In the genomic region with DNA sequence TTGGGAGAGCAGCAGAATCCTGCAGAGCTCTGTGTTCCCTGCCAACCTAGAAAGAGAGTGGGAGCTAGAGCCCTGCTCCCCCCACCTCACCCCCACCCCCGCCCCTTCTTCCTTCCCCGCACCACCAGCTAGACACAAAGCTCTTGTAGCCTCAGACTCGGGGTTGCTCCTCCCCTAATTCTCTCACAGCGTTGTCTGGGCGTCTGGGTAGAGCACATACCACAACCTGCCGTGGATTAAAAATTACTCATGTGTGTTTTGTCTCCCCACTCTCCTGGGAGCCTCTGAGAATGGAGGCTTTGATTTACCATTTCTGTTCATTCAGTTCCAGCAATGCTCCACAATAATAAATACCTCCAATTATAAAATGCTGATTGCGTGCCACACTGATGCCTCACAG, we compare ENCODE assay signal across 12 mouse cellular contexts.
DNase-seq lines count a peak whose midpoint lies in the region; ATAC-seq lines count a peak whose summit lies in the region.
"Had no signal": no experiment of that assay in that cellular context is flagged by ENCODE, and none has a peak within 500 bp of the region (broad histone marks: within the 10 kb centered on the region; RNA-seq: fewer than 3 reads in every experiment).

No protein-coding gene starts in this region.

- no peak overlapping the region for H3K4me2 ChIP-seq in forebrain, embryonic 12.5 days
- H3K4me2 ChIP-seq in limb, embryonic 11.5 days (ENCODE audit: low read depth, severe bottlenecking), result no peak overlapping the region
- H3K4me2 ChIP-seq in neural tube, embryonic 14.5 days (ENCODE audit: low read depth, low read length), result no peak overlapping the region

- H3K9me3 ChIP-seq in forebrain, embryonic 12.5 days, result no peaks in the 10 kb centered on the region
- H3K9me3 ChIP-seq in limb, embryonic 11.5 days (ENCODE audit: control insufficient read depth, low read length), result no peaks in the 10 kb centered on the region
- H3K9me3 ChIP-seq in neural tube, embryonic 14.5 days (ENCODE audit: control insufficient read depth, low read length), result no peaks in the 10 kb centered on the region

- H3K36me3 ChIP-seq in forebrain, embryonic 12.5 days (replicated peaks), result peaks cover 4% of the 10 kb centered on the region; the same call in 1 of the 2 replicates
- no peaks in the 10 kb centered on the region for H3K36me3 ChIP-seq in limb, embryonic 11.5 days (ENCODE audit: control insufficient read depth, insufficient read depth, low read length)
- H3K36me3 ChIP-seq in neural tube, embryonic 14.5 days (ENCODE audit: control insufficient read depth, insufficient read depth, low read length), result no peaks in the 10 kb centered on the region

- peak; percentile 65 for DNase-seq in retina, postnatal 1 day
- no peak for DNase-seq in retina, embryonic 14.5 days (ENCODE audit: low spot score)
- no peak for DNase-seq in limb, embryonic 11.5 days (ENCODE audit: low spot score)
- DNase-seq in spleen, adult 18-20 months, result no peak
- DNase-seq in lung, postnatal 14 days, result no peak
- DNase-seq in right cerebral cortex, postnatal 25 days, result no peak
- DNase-seq: cerebellum, adult 9-11 months; kidney, postnatal 4 days; lung, adult 2 months; right cerebral cortex, adult 18-20 months had no signal

- peak overlapping the region; percentile 43 for H3K27ac ChIP-seq in forebrain, embryonic 12.5 days
- H3K27ac ChIP-seq in limb, embryonic 11.5 days (replicated peaks; ENCODE audit: low read depth, low read length), result peak overlapping the region; percentile 45; the same call in 1 of the 2 replicates
- peak overlapping the region; percentile 50 for H3K27ac ChIP-seq in neural tube, embryonic 14.5 days (ENCODE audit: low read depth, low read length)

- ATAC-seq in forebrain, embryonic 12.5 days (ENCODE audit: low FRiP score), result peak; percentile 47; the same call in 1 of the 2 replicates
- no peak for ATAC-seq in limb, embryonic 11.5 days (ENCODE audit: insufficient number of reproducible peaks, low FRiP score, low TSS enrichment, low read depth)
- ATAC-seq in neural tube, embryonic 14.5 days (ENCODE audit: low read depth), result 0 out of 2 replicates have a peak, but pooled peaks have one; percentile 28

- H3K4me3 ChIP-seq in forebrain, embryonic 12.5 days (replicated peaks), result no peak overlapping the region
- H3K4me3 ChIP-seq in limb, embryonic 11.5 days (ENCODE audit: low read depth, low read length), result no peak overlapping the region
- no peak overlapping the region for H3K4me3 ChIP-seq in neural tube, embryonic 14.5 days (ENCODE audit: low read depth, low read length)

- H3K9ac ChIP-seq in forebrain, embryonic 12.5 days, result no peak overlapping the region
- no peak overlapping the region for H3K9ac ChIP-seq in limb, embryonic 11.5 days (ENCODE audit: low read length)
- H3K9ac ChIP-seq in neural tube, embryonic 14.5 days (replicated peaks; ENCODE audit: low read depth, low read length), result no peak overlapping the region

- peaks cover 40% of the 10 kb centered on the region for H3K4me1 ChIP-seq in forebrain, embryonic 12.5 days
- peaks cover 10% of the 10 kb centered on the region; the same call in 1 of the 2 replicates for H3K4me1 ChIP-seq in limb, embryonic 11.5 days (ENCODE audit: control insufficient read depth, insufficient read depth, low read length)
- peaks cover 20% of the 10 kb centered on the region for H3K4me1 ChIP-seq in neural tube, embryonic 14.5 days (ENCODE audit: control insufficient read depth, insufficient read depth, low read length)

- no peaks in the 10 kb centered on the region for H3K27me3 ChIP-seq in forebrain, embryonic 12.5 days
- no peaks in the 10 kb centered on the region for H3K27me3 ChIP-seq in limb, embryonic 11.5 days (ENCODE audit: control insufficient read depth, insufficient read depth, low read length)
- no peaks in the 10 kb centered on the region for H3K27me3 ChIP-seq in neural tube, embryonic 14.5 days (ENCODE audit: control insufficient read depth, insufficient read depth, low read length)

- 19% methylated on average over 7 of the region's 7 CpGs for WGBS in forebrain, embryonic 12.5 days
- 47% methylated on average over 7 of the region's 7 CpGs for WGBS in limb, embryonic 11.5 days
- WGBS in neural tube, embryonic 14.5 days, result 20% methylated on average over 7 of the region's 7 CpGs
